Mouse (Mus musculus): Measurements from ENCODE around the gene Ube2e1. TPM values are rescaled to one million over a fixed set of nuclear protein-coding genes. Genes with fewer than 3 reads are reported as not detected.

The Ube2e1 gene
- polyA plus RNA-seq, 1 experiment from 2014 or later, result 219 TPM

DNA sequence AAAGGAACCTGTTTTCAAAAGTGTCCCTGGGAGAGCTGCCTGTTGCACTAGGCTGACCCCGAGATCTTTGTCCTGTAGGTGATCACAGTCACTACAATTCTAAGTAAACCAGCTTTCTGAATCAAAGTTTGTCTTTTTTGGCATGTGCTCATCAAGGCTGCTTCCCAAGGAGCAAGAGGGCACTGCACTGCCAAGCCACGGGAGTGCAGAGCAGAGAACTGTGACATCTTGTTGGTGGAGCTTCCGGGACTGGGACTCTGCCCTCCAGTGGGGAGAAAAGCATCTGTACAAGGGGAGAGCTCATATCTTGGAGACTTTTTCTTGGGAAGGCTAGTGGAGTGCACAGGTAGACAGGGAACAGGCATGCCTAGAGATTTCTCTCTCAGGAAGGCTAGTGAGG is 21.9 kb upstream of the Ube2e1 start:
- Histone ChIP-seq H3K9me3 (no peaks in the 10 kb centered on the region), H3K27me3 (no peaks in the 10 kb centered on the region), H3K4me1 (replicated peaks) (no peaks in the 10 kb centered on the region; the same call in 1 of the 2 replicates), H3K36me3 (no peaks in the 10 kb centered on the region), H3K4me3 (replicated peaks) (no peak overlapping the region), H3K9ac (replicated peaks) (no peak overlapping the region), H3K4me2 (replicated peaks) (no peak overlapping the region), H3K27ac (no peak overlapping the region)
- WGBS, result 67% methylated on average over 3 of the region's 3 CpGs
- no peak for ATAC-seq

- WGBS, result 80% methylated on average over 3 of the region's 3 CpGs
- H3K27me3 ChIP-seq, result no peaks in the 10 kb centered on the region
- no peak overlapping the region for H3K9ac ChIP-seq (replicated peaks)
Observed at GRCm38 (mm10) chr14:18352934-18353333, 21.3 kb upstream of the Ube2e1 start.

DNA sequence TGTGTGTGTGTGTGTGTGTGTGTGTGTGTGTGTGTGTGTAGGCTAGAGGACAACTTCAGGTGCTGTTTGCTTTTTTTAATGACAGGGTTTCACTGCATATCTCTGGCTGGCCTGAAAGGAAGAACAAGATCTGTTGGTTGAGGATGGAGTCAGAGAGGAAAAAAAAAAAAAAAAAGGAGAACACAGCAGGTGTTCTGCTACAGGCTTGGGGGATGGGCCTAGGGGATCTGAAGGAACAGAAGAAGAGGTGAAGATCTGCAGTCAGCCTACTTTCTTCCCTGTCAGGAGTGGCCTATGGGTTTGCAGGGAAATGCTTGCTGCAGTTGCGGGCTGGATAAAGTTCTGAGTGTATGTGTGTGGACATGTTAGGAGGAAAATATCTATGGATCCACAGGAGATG is 19.0 kb upstream of the Ube2e1 start:
- ATAC-seq, result no peak
- Histone ChIP-seq H3K4me1 (replicated peaks) (no peaks in the 10 kb centered on the region; the same call in 1 of the 2 replicates), H3K27ac (no peak overlapping the region), H3K4me3 (replicated peaks) (no peak overlapping the region), H3K36me3 (no peaks in the 10 kb centered on the region), H3K9ac (replicated peaks) (no peak overlapping the region), H3K9me3 (no peaks in the 10 kb centered on the region), H3K4me2 (replicated peaks) (no peak overlapping the region), H3K27me3 (no peaks in the 10 kb centered on the region)
- WGBS, result 85% methylated on average over 1 of the region's 1 CpGs

More at GRCm38 (mm10) chr14:18352934-18353333, 21.3 kb upstream of the Ube2e1 start:
- ATAC-seq, result no peak
- Histone ChIP-seq H3K27ac (no peak overlapping the region), H3K4me3 (replicated peaks) (no peak overlapping the region), H3K4me2 (replicated peaks) (no peak overlapping the region), H3K4me1 (replicated peaks) (no peaks in the 10 kb centered on the region; the same call in 1 of the 2 replicates), H3K36me3 (no peaks in the 10 kb centered on the region), H3K9me3 (no peaks in the 10 kb centered on the region)

GRCm38 (mm10) chr14:18349871-18350270 is 18.2 kb upstream of the Ube2e1 start:
- no peaks in the 10 kb centered on the region for H3K36me3 ChIP-seq
- no peak overlapping the region for H3K27ac ChIP-seq
- H3K9me3 ChIP-seq, result no peaks in the 10 kb centered on the region
- ATAC-seq, result no peak
- no peak overlapping the region for H3K4me3 ChIP-seq (replicated peaks)
- H3K9ac ChIP-seq (replicated peaks), result no peak overlapping the region
- H3K4me1 ChIP-seq (replicated peaks), result no peaks in the 10 kb centered on the region; the same call in 1 of the 2 replicates
- H3K27me3 ChIP-seq, result no peaks in the 10 kb centered on the region
- 63% methylated on average over 5 of the region's 5 CpGs for WGBS
- no peak overlapping the region for H3K4me2 ChIP-seq (replicated peaks)

DNA sequence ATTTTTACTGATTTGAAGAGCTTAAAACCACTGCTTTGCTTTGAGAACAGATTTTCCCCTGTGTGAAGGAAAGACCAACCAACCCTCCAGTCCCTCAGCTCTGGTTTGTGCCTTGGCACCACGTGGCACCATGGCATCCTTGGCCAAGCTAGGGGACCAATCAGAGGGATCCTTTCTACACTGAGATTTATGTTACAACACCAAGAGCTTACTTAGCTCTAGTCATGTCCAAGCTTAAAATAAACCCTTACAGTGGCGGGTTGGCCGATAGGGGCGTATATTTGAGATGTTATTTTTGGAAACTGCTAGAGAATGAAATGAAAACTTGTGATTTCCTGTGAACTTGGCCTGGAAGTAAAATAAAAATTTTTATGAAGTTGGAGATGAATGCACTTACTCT is 11.9 kb upstream of the Ube2e1 start:
- Histone ChIP-seq H3K36me3 (no peaks in the 10 kb centered on the region), H3K27ac (no peak overlapping the region), H3K9ac (replicated peaks) (no peak overlapping the region), H3K4me2 (replicated peaks) (no peak overlapping the region), H3K4me3 (replicated peaks) (no peak overlapping the region), H3K4me1 (replicated peaks) (no peaks in the 10 kb centered on the region), H3K9me3 (no peaks in the 10 kb centered on the region), H3K27me3 (no peaks in the 10 kb centered on the region)
- ATAC-seq, result no peak
- WGBS, result 83% methylated on average over 4 of the region's 4 CpGs

DNA sequence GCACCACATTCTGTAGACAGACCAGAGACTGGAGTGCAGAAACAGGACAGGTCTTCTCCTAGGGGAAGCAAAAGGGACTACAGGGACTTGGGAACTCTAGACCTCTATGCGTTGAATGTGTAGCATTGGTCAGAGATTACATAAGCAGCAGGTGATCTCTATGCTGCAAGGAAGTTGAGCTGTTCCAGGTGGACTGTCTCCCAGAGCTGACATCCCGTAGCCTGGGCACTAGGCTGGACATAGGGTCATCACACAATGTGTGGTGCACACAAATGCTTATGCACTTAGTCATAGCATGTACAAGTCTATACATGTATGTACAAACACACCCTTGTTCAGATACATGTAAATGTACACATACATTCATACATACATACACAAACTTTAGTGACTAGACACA is 11.1 kb upstream of the Ube2e1 start:
- 87% methylated on average over 2 of the region's 2 CpGs for WGBS
- no peaks in the 10 kb centered on the region for H3K36me3 ChIP-seq
- H3K4me3 ChIP-seq (replicated peaks), result no peak overlapping the region
- H3K4me1 ChIP-seq (replicated peaks), result no peaks in the 10 kb centered on the region
- ATAC-seq, result no peak
- no peaks in the 10 kb centered on the region for H3K27me3 ChIP-seq
- H3K27ac ChIP-seq, result no peak overlapping the region
- no peak overlapping the region for H3K9ac ChIP-seq (replicated peaks)
- no peak overlapping the region for H3K4me2 ChIP-seq (replicated peaks)
- H3K9me3 ChIP-seq, result no peaks in the 10 kb centered on the region

DNA sequence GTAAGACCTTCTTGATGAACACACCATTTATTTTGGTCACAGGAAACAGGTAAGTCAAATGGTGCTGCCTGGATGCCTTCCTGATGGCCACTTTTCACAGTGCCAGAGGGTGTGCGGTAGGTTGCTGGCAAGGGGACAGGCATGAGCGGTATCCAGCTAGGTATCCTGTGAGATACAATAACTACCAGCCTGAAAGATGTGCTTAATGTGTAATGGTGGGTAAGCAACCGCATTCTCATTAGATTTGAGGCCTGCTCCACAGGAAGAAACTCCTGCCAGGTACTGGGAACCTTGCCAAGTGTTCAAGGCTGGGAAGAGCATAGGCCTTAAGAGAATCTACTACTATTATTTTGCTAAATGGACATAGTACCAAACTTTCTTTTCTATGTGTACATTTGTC is 9.4 kb upstream of the Ube2e1 start:
- Histone ChIP-seq H3K9me3 (no peaks in the 10 kb centered on the region), H3K4me3 (replicated peaks) (no peak overlapping the region), H3K27me3 (no peaks in the 10 kb centered on the region), H3K27ac (no peak overlapping the region), H3K36me3 (no peaks in the 10 kb centered on the region), H3K4me1 (replicated peaks) (no peaks in the 10 kb centered on the region), H3K4me2 (replicated peaks) (no peak overlapping the region), H3K9ac (replicated peaks) (no peak overlapping the region)
- no peak for ATAC-seq
- WGBS, result 91% methylated on average over 3 of the region's 3 CpGs

- H3K4me3 ChIP-seq (replicated peaks), result no peak overlapping the region
- no peak overlapping the region for H3K4me2 ChIP-seq (replicated peaks)
- no peak for ATAC-seq
Observed at GRCm38 (mm10) chr14:18336106-18336505, 4.4 kb upstream of the Ube2e1 start.

DNA sequence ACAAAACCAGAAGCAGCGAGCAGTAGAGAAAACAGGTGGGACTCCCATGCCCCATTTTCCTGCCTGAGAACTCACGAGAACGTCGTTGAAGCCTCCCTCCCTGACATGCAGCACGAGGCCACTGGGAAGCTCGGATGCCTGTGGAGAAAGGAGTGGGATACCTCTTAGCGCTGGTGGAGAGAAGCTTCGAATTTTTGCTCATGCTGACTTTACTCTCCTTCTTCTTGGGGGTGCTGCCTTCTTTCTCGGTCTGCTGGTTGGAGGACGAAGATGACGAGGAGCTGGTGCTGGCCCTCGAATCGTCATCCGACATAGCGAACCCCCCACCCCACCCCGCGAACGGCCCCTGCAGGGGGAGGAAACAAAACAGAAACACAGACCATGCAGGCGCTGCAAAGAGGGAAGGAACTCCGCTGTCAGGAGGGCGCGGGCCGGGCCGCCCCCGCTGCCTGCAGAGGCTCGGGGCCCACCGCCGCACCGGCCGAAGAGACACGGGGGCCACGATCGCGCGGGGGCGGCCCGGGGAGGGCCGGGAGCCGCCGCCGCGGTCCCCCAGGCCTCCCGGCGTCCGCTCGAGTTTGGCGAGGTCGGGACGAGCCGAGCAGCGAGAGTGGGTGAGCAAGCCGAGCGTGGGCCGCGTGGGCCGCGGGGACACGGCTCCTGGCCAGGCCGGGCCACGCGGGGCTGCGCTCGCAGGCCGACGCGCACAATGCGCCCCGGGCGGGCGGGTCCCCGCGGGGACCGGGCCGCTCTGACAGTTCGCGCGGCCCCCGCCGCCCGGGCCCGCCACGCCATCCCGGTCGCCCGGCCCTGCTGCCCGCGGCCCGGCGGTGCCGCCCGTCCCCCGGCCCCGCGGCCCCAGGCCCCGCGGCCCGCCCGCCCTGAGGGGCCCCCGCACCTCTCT is 618 bp downstream of the Ube2e1 start:
- peak overlapping the region; percentile 89 for H3K4me3 ChIP-seq (replicated peaks)
- H3K36me3 ChIP-seq, result peaks cover 3% of the 10 kb centered on the region; the same call in 1 of the 2 replicates
- H3K27ac ChIP-seq, result peak overlapping the region; percentile 88
- H3K27me3 ChIP-seq, result no peaks in the 10 kb centered on the region
- H3K4me2 ChIP-seq (replicated peaks), result peak overlapping the region; percentile 70
- peaks cover 37% of the 10 kb centered on the region for H3K4me1 ChIP-seq (replicated peaks)
- no peaks in the 10 kb centered on the region for H3K9me3 ChIP-seq
- peak; percentile 66 for ATAC-seq
- H3K9ac ChIP-seq (replicated peaks), result peak overlapping the region; percentile 97
- WGBS, result under 1% methylated on average over 50 of the region's 99 CpGs

More at GRCm38 (mm10) chr14:18336106-18336505, 4.4 kb upstream of the Ube2e1 start:
- Histone ChIP-seq H3K27me3 (no peaks in the 10 kb centered on the region), H3K36me3 (no peaks in the 10 kb centered on the region), H3K4me1 (replicated peaks) (no peaks in the 10 kb centered on the region), H3K27ac (no peak overlapping the region), H3K9me3 (no peaks in the 10 kb centered on the region), H3K9ac (replicated peaks) (no peak overlapping the region)

DNA sequence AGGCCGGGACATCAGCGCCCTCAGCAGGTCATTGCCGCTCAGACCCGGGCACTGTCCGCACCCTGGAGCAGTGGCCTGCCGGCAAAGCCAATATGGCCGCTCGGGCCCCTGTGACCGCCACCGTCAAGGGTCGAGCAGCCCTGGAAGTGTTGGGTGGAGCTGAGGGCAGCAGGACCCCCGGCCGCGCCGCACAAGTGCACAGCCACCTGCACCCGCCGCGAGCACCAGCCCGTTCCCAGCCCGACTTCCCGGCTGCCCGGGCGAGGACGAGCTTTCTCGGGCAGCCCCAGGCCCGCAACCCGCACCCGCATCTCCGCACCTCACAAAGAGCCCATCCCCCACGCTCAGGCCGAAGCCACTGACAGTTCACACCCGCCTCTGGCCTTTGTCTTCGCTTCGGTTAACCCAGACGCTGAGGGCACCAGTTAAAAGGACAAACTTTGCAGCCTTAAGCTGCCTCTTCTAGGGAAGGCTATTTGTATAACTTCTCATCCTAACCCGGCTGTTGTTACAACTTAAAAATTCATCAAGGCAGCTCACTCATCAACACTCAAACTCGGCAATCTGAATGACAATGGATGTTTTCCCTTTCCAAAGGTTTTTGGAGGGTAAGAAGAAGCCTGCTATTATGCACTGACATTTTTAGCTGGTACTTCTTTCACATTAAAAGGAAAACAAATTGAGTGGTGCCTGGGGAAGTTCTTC is 4.5 kb downstream of the Ube2e1 start:
- under 1% methylated on average over 36 of the region's 37 CpGs for WGBS
- Histone ChIP-seq H3K4me2 (replicated peaks) (peak overlapping the region; percentile 77), H3K27ac (peak overlapping the region; percentile 64; the same call in 1 of the 2 replicates), H3K4me1 (replicated peaks) (peaks cover 46% of the 10 kb centered on the region), H3K9ac (replicated peaks) (peak overlapping the region; percentile 76), H3K4me3 (replicated peaks) (peak overlapping the region; percentile 53), H3K36me3 (peaks cover 3% of the 10 kb centered on the region; the same call in 1 of the 2 replicates), H3K9me3 (no peaks in the 10 kb centered on the region), H3K27me3 (no peaks in the 10 kb centered on the region)
- peak; percentile 63 for ATAC-seq

DNA sequence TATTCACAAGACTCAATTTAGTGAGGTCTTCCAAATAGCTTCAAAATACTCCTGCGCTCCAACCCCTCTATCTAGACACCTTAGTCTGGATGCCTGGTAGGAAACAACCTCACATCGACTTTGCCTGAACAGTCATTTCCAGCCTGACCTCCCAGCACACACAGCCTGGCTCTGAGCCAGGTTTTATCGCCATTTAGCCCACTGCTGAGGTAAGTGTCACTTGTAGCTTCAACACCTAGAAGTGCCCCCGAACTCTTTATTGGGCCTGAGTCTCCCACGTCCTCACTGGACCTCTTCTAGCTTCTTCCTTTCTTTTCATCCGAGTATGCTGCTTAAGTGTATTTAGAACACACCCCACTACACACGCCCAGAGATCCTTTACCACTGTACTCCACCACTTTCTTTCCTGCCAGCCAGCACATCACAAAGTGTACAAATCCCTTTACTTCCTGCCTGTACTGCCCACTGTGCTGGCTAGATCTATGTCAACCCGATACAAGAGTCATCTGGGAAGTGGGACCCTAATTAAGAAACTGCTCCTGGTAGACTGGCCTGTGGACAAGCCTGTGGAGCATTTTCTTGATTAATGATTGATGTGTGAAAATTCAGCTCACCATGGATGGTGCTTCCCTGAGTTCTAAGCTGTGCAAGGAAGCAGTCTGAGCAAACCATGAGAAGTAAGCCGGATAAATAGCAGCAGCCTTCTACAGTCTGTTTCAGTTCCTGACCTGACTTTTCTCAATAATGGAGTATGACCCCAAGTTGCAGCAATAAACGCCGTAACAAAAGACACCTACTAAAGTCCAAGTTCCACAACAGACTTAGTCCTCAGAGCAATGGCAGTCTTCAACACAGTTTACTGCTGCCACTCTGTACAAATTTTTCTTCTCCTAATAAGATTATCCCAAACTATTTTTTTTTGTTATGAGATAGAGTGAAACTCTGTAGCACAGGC is 13.9 kb downstream of the Ube2e1 start:
- H3K9me3 ChIP-seq, result no peaks in the 10 kb centered on the region
- H3K4me2 ChIP-seq (replicated peaks), result no peak overlapping the region
- H3K4me3 ChIP-seq (replicated peaks), result no peak overlapping the region
- H3K27me3 ChIP-seq, result no peaks in the 10 kb centered on the region
- no peak overlapping the region for H3K9ac ChIP-seq (replicated peaks)
- peaks cover 2% of the 10 kb centered on the region; the same call in 1 of the 2 replicates for H3K36me3 ChIP-seq
- no peaks in the 10 kb centered on the region for H3K4me1 ChIP-seq (replicated peaks)
- 87% methylated on average over 11 of the region's 11 CpGs for WGBS
- ATAC-seq, result no peak
- no peak overlapping the region for H3K27ac ChIP-seq
